Mouse (Mus musculus) ES-E14 (cell line): ENCODE measurements around the gene Carhsp1.

Source experiments
- CHD2 ChIP-seq: IDR thresholded peaks from 2 replicates; pipeline ENCODE4 v1.6.1; 2014; ENCODE audit warnings: mild to moderate bottlenecking, low read depth, low read length, inconsistent platforms
- HCFC1 ChIP-seq: IDR thresholded peaks from 2 replicates; pipeline ENCODE4 v1.6.1; 2012; ENCODE audit warnings: low read length, inconsistent platforms, borderline replicate concordance; ENCODE audit not compliant: insufficient read depth
- ZC3H11A ChIP-seq: IDR thresholded peaks from 2 replicates; pipeline ENCODE4 v1.6.1; 2012; ENCODE audit warnings: low read depth, mild to moderate bottlenecking, inconsistent platforms, low read length, borderline replicate concordance
- ZNF384 ChIP-seq: IDR thresholded peaks from 2 replicates; pipeline ENCODE4 v1.6.1; 2012; ENCODE audit warnings: low read depth, low read length, inconsistent platforms

DNA sequence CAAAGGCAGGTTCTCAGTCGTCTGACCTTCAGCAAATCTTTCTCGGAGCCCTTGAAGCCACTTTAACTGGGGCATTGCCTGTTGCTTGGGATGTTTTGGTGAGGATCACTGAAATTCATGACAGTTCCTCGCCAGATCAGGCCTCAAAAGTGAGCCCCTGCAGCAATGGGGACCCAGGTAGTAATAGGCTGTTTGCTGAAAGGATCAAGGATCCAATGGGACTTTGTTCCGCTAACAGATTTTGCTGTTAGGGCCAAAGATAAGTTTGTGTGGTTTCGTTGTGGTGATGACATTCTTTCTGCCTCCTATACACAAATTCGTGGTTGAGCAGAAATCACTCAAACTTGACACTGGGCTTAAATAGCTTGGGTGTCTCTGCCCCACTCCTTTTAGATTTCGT, 33.8 kb downstream of the Carhsp1 start:
- no peak for TF ChIP-seq ZNF384
- TF ChIP-seq ZC3H11A = no peak
- TF ChIP-seq HCFC1 = no peak
- TF ChIP-seq CHD2 = no peak
